Mouse (Mus musculus) C2C12 (cell line): ENCODE measurements around the gene Mfsd2a. TPM values are rescaled to one million over a fixed set of nuclear protein-coding genes. Genes with fewer than 3 reads are reported as not detected.
A peak's percentile ranks its signal among the peaks of the same experiment; 100 is the strongest.

Experiments
- H3K27me3 ChIP-seq: one replicate; pipeline ENCODE4 v1.6.1; 2011; ENCODE audit not compliant: control insufficient read depth, insufficient read depth, insufficient read length
- H3K36me3 ChIP-seq: one replicate; pipeline ENCODE4 v1.6.1; 2011; ENCODE audit not compliant: control insufficient read depth, insufficient read depth
- H3K4me3 ChIP-seq: one replicate; pipeline ENCODE4 v1.5.1; 2011; ENCODE audit warnings: mild to moderate bottlenecking, control low read depth; ENCODE audit not compliant: poor library complexity, insufficient read depth, severe bottlenecking
- H3K79me2 ChIP-seq: one replicate; pipeline ENCODE4 v1.6.1; 2011; ENCODE audit not compliant: control insufficient read depth, insufficient read depth
- H3K79me3 ChIP-seq: one replicate; pipeline ENCODE4 v1.6.1; 2011; ENCODE audit warnings: low read depth, control low read depth
- H3ac ChIP-seq: one replicate; pipeline ENCODE3; 2011; ENCODE audit warnings: low read depth; ENCODE audit not compliant: control insufficient read depth, insufficient read length
- CEBPB ChIP-seq: IDR thresholded peaks from one replicate; pipeline ENCODE4 v1.6.1; 2011; ENCODE audit warnings: low read depth, mild to moderate bottlenecking, control low read depth, moderate library complexity
- CTCF ChIP-seq: IDR thresholded peaks from one replicate; pipeline ENCODE4 v1.5.1; 2011; ENCODE audit not compliant: control insufficient read depth, insufficient read depth, insufficient read length
- FOSL1 ChIP-seq: IDR thresholded peaks from one replicate; pipeline ENCODE4 v1.8.0; 2011; ENCODE audit warnings: mild to moderate bottlenecking, low read length; ENCODE audit not compliant: poor library complexity, insufficient read depth, severe bottlenecking
- MAX ChIP-seq: IDR thresholded peaks from one replicate; pipeline ENCODE4 v1.6.1; 2011; ENCODE audit warnings: mild to moderate bottlenecking, control low read depth
- MYOD1 ChIP-seq: IDR thresholded peaks from one replicate; pipeline ENCODE4 v1.6.1; 2011; ENCODE audit warnings: low read depth; ENCODE audit not compliant: control insufficient read depth, insufficient read length
- MYOG ChIP-seq: IDR thresholded peaks from one replicate; pipeline ENCODE4 v1.6.1; 2011; ENCODE audit not compliant: control insufficient read depth, insufficient read length; ENCODE audit errors: extremely low read depth
- USF1 ChIP-seq: IDR thresholded peaks from one replicate; pipeline ENCODE4 v1.6.1; 2011; ENCODE audit warnings: low read depth, mild to moderate bottlenecking, control low read depth, moderate library complexity
- polyA plus RNA-seq: library from polyadenylated mRNA; unstranded; fragments of >200 nt; fragmentation: generic; extraction: Trizol; gene quantifications from one replicate; pipeline ENCODE4 v1.2.1, GENCODE M21; 2012; ENCODE audit warnings: missing spikeins

Gene Mfsd2a
- polyA plus RNA-seq, 1 experiment = 8.9 TPM

DNA sequence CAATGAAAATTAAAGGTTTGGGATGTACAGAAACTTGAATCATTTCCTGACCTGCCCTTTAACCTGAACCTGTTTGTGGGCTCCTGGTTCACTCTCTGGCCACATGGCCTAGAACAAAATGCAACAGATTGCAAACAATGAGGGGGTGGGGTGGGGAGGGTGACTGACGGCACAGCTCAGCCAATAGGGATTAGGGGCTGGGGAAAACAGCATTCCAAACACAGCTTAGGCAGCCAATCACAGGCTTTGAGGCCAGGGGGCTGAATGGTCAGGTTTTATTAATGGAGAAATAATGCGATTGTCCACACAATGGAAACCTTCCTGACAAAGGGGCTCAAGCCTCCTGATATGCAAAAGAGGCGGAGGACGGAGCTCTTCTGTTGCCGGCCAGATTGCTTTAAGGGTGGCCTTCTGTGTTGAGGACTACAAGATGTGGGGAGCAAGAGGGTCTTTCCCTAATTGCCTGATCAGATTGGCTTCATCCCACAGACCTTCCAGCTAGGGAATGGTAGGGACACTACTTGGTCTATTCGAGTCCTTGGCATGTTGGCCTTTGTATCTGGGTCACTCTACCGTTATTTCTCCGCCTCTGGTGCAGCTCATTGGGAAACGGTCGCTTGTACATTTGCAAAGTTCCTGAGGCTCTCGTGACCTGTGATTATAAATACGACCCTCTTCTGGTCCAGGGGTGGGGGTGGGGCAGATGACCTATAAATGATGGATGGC is 37.7 kb upstream of the Mfsd2a start:
- Histone ChIP-seq H3K27me3 (no peaks in the 10 kb centered on the region), H3K79me3 (peaks cover 2% of the 10 kb centered on the region), H3ac (no peak overlapping the region), H3K79me2 (no peaks in the 10 kb centered on the region), H3K36me3 (no peaks in the 10 kb centered on the region), H3K4me3 (no peak overlapping the region)
- no peak for TF ChIP-seq FOSL1
- TF ChIP-seq MAX = no peak
- no peak for TF ChIP-seq CEBPB
- TF ChIP-seq USF1 = no peak
- TF ChIP-seq MYOG = no peak
- no peak for TF ChIP-seq CTCF
- no peak for TF ChIP-seq MYOD1

DNA sequence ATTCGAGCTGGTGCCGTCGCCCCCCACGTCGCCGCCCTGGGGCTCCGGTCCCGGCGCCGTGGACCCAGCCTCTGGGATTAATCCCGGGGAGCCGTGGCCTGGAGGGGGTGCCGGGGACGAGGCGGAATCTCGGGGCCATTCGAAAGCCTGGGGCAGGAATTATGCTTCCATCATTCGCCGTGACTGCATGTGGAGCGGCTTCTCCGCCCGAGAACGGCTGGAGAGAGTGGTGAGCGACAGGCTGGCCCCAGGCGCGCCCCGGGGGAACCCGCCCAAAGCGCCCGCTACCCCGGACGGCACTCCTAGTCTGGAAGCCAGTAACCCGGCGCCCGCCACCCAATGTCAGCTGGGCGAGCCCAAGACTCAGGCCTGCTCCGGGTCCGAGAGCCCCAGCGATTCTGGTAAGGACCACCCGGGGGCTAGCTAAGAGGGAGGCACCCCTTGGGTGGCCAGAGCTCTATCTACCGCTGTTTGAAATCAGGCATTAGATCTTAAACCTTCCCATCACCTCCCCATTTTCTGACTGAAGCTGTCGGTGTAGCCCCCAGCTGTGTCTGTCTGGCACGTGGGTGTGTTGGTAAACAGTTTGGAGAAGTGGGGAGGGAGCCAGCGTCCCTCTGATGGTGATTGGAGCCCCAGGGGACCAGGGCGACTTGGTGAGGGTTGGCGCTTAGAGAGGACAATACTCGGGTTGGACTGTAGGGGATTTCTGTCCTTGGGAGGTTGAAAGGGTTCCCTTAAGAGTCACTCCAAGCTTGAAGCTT is 35.8 kb upstream of the Mfsd2a start:
- H3ac ChIP-seq = peak overlapping the region; percentile 81
- H3K27me3 ChIP-seq = no peaks in the 10 kb centered on the region
- H3K79me2 ChIP-seq = no peaks in the 10 kb centered on the region
- H3K79me3 ChIP-seq = peaks cover 2% of the 10 kb centered on the region
- peak overlapping the region; percentile 34 for H3K4me3 ChIP-seq
- H3K36me3 ChIP-seq = no peaks in the 10 kb centered on the region
- TF ChIP-seq FOSL1 (no peak), CEBPB (no peak), USF1 (no peak), CTCF (no peak), MAX (no peak), MYOG (no peak), MYOD1 (no peak)

GRCm38 (mm10) chr4:122996221-122996617 is 35.2 kb upstream of the Mfsd2a start:
- Histone ChIP-seq H3K36me3 (no peaks in the 10 kb centered on the region), H3K79me2 (no peaks in the 10 kb centered on the region), H3ac (peak overlapping the region; percentile 81), H3K27me3 (no peaks in the 10 kb centered on the region), H3K79me3 (no peaks in the 10 kb centered on the region), H3K4me3 (peak overlapping the region; percentile 34)
- no peak for TF ChIP-seq MYOG
- no peak for TF ChIP-seq MYOD1
- no peak for TF ChIP-seq CEBPB
- no peak for TF ChIP-seq CTCF
- no peak for TF ChIP-seq MAX
- no peak for TF ChIP-seq FOSL1
- TF ChIP-seq USF1 = no peak

DNA sequence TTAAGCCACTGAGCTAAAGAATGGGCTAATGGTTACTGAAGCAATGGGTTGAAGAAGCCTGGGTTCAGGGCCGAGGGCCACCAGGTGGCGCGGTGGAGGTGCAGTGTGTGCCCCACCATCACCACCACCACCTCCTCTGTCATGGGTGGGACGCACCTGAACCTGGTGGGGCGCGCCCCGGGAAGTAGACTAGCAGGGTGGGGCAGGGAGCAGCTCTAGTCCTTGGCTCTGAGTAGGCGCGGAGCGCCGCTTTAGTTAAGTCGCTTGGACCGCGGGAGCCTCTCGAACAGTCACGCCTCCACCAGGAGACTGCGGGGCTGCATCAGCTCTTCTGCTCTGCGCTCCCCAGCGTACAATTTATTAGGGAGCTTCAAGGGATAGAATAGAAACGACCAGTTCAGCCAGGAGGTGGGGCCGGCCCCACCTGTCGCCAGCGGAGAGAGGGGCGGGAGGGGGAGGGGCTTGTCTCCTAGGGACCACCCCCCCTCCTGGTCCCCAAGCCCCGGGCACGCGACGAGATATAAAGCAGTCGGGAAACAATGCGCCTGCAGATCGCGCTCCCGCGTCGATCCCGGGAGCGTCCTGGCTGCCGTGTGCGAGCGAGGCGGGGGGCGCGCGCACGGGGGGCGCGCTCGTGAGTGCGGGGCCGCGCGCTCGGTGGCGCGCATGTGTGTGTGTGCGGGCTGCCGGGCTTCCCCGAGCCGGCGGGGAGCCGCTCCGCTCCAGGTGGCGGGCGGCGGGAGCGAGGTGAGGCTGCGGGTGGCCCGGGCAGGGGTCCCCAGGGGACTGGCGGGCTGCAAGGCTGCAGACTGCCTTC is 34.6 kb upstream of the Mfsd2a start, which contains the start of gene Mycl:
Gene Mycl, plus strand, starts transcription at position 249 of the 817 bp plus-strand sequence.
- TF ChIP-seq CTCF (peak; percentile 96), USF1 (no peak), MYOG (no peak), CEBPB (no peak)
- Histone ChIP-seq H3K36me3 (no peaks in the 10 kb centered on the region), H3ac (peak within 1 kb of the TSS; percentile 81), H3K79me3 (no peaks in the 10 kb centered on the region), H3K79me2 (no peaks in the 10 kb centered on the region), H3K4me3 (peak within 1 kb of the TSS; percentile 34), H3K27me3 (no peaks in the 10 kb centered on the region)

GRCm38 (mm10) chr4:122992276-122992675 is 31.3 kb upstream of the Mfsd2a start:
- Histone ChIP-seq H3K27me3 (no peaks in the 10 kb centered on the region), H3K79me2 (no peaks in the 10 kb centered on the region), H3K79me3 (no peaks in the 10 kb centered on the region), H3K4me3 (no peak overlapping the region), H3K36me3 (no peaks in the 10 kb centered on the region), H3ac (no peak overlapping the region)
- no peak for TF ChIP-seq MYOD1
